Mouse (Mus musculus) gastrocnemius, postnatal 10 days (tissue): Measurements from ENCODE around the gene Gm7298. TPM values are rescaled to one million over a fixed set of nuclear protein-coding genes. Genes with fewer than 3 reads are reported as not detected.
"Not testable (repeated sequence)": the region's sequence is repeated elsewhere in the genome, so short reads cannot be mapped to it uniquely, and the experiment has no call there.

Source experiments
- DNase-seq: peaks from one replicate; pipeline ENCODE4 v3.0.0; 2021; ENCODE audit warnings: mixed read lengths
- long read RNA-seq, 2 experiments: library from polyadenylated mRNA; stranded (forward); transcript quantifications; one replicate each; pipeline ENCODE4 v2.0.0; 2021
- total RNA-seq, 2 experiments: library from RNA; stranded (reverse); gene quantifications; 2 replicates each; pipeline ENCODE4 v1.2.3; 2021

Gene Gm7298
- not detected for total RNA-seq
- long read RNA-seq, experiment 1 = 0 reads
- long read RNA-seq, experiment 2 = 0 reads

DNA sequence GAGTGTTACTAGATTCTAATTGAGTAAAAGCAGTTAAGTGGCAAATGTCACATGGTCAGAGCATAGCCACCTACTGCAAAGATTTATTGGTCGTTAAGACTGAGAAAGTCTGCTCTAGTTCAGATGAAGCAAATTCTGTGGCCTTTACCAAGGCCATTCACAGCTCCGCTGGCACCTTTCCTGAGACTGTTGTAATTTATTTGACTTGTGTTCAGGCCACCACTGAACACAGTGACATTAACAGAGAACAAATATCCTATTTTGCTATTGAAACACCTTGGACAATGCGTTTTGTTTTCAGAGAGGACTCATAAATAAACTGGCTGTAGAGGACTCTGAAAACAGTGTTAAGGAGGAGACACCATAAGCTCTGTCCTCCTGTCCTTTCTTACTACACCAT is at the start of gene Gm7298:
Gm7298 (plus strand) TSS at position 301 of the 400 bp plus-strand sequence.
- DNase-seq = no peak

GRCm38 (mm10) chr6:121828034-121828433 is 95.3 kb downstream of the Gm7298 start:
- no peak for DNase-seq

DNA sequence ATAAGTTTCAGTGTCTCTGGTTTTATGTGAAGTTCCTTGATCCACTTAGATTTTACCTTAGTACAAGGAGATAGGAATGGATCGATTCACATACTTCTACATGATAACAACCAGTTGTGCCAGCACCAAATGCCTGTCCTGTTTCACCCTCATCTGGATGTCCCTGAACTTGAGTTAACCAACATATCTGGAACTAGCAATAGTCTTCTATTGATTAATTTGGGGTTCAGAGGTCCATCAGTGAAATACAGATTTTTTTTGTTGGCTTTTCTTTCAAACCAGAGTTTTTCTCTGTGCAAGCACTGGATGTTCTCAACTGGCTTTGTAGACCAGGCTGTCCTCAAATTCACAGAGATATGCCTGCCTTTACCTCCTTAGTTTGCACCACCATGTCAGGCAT is 103.6 kb downstream of the Gm7298 start:
- DNase-seq = no peak

DNA sequence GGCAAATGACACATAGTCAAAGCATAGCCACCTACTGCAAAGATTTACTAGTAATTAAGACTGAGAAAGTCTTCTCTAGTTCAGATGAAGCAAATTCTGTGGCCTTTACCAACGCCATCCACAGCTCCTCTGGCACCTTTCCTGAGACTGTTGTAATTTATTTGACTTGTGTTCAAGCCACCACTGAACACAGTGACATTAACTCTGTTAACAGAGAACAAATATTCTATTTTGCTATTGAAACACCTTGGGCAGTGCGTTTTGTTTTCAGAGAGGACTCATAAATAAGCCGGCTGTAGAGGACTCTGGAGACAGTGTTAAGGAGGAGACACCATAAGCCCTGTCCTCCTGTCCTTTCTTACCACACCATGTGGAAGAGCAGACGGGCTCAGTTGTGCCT is 105.5 kb downstream of the Gm7298 start, which contains the start of gene Mug1:
Mug1 (plus strand) TSS at position 271 of the 400 bp plus-strand sequence.
- DNase-seq = not testable (repeated sequence)

Other genes with a start within 250 kb of the Gm7298 start
- under 1 TPM; 0.12 to 0.93 TPM for gene A2m, start 97.6 kb upstream of the Gm7298 start, total RNA-seq
- gene Mug1, start 105.6 kb downstream of the Gm7298 start, total RNA-seq = under 1 TPM in 1 of 2 experiments, not detected in 1; 0.18 TPM